Mouse (Mus musculus): ENCODE measurements at regions not wholly inside any gene's neighbourhood (a gene's known extent, or its start where the extent isn't known, plus 50 kb on each side); places are given as distances from the start of the nearest gene placed in this dataset.

DNA sequence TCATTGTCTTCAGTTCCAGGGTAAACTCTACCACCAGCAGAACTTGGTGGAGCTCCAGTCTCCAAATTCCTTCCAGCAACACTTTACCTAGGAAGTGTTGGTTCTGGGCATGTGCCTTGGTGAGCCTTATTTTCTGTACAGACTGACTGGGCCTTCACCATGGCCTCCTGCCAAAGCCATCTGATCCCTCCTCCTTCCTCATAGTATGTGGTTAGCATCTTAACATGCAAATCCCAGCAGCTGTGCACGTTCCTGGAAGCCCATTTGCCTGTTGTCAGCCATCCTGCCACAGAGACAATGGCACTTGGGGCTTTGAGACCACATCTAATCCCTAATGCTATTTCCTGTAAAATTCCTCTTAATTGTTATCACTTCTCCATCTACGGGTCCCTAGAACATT, 206.7 kb upstream of the Myt1l start:
- ATAC-seq (no peak), DNase-seq (ENCODE audit: low spot score) (peak; percentile 47)
- Histone ChIP-seq H3K9ac (replicated peaks; ENCODE audit: low read length) (no peak overlapping the region), H3K27ac (no peak overlapping the region), H3K4me3 (ENCODE audit: low read length) (no peak overlapping the region), H3K4me1 (ENCODE audit: insufficient read depth, low read length) (no peaks in the 10 kb centered on the region), H3K36me3 (ENCODE audit: insufficient read depth, low read length) (no peaks in the 10 kb centered on the region), H3K4me2 (ENCODE audit: low read depth, low read length) (no peak overlapping the region), H3K27me3 (ENCODE audit: insufficient read depth, low read length) (no peaks in the 10 kb centered on the region), H3K9me3 (ENCODE audit: low read length) (no peaks in the 10 kb centered on the region)
- 13% methylated on average over 2 of the region's 2 CpGs for WGBS
- TF ChIP-seq CTCF (IDR thresholded peaks at IDR 0.05; ENCODE audit: low read depth), result no peak

- no peak overlapping the region for H3K4me2 ChIP-seq (ENCODE audit: low read depth, low read length)
- no peak for ATAC-seq
- TF ChIP-seq CTCF (IDR thresholded peaks at IDR 0.05; ENCODE audit: low read depth), result no peak
- H3K4me3 ChIP-seq (ENCODE audit: low read length), result no peak overlapping the region
- H3K4me1 ChIP-seq (ENCODE audit: insufficient read depth, low read length), result no peaks in the 10 kb centered on the region
- DNase-seq (ENCODE audit: low spot score), result no peak
- H3K27ac ChIP-seq, result no peak overlapping the region
- no peak overlapping the region for H3K9ac ChIP-seq (replicated peaks; ENCODE audit: low read length)
- 57% methylated on average over 3 of the region's 3 CpGs for WGBS
- H3K27me3 ChIP-seq (ENCODE audit: insufficient read depth, low read length), result no peaks in the 10 kb centered on the region
- no peaks in the 10 kb centered on the region for H3K9me3 ChIP-seq (ENCODE audit: low read length)
- no peaks in the 10 kb centered on the region for H3K36me3 ChIP-seq (ENCODE audit: insufficient read depth, low read length)
Observed at GRCm38 (mm10) chr12:29323534-29323933, 204.7 kb upstream of the Myt1l start.

DNA sequence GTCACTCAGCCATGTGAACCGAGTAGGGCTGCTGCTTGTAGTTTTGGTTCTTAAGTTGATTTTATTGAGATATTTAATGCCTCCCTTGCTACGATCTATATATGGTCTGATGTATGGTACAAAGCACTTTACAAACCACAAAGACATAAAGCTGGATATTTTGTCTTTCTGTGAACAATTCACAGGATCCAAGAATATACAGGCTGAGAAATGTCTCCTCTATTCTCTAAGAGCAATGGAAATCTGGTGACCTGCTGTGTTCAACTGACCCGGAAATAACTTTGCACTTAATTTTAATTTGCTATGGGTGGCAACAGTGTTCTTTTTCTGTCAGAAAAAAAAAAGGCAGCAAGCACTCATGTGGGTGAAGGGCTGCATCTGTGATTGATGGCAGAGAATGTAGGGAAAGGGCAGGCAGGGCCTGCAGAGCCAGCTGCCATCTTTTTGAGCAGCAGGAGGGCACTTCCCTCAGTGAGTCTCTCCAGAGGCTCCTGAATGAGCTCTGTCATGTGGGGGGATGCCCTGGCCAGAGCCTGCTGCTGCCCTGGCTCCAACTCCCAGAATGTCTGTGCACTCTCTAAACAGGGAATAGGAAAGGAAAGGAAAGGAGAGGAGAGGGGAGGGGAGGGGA, 192.2 kb upstream of the Myt1l start:
- Histone ChIP-seq H3K9ac (replicated peaks; ENCODE audit: low read length) (no peak overlapping the region), H3K4me3 (ENCODE audit: low read length) (no peak overlapping the region), H3K9me3 (ENCODE audit: low read length) (no peaks in the 10 kb centered on the region), H3K27ac (no peak overlapping the region), H3K36me3 (ENCODE audit: insufficient read depth, low read length) (no peaks in the 10 kb centered on the region), H3K4me2 (ENCODE audit: low read depth, low read length) (no peak overlapping the region), H3K4me1 (ENCODE audit: insufficient read depth, low read length) (no peaks in the 10 kb centered on the region), H3K27me3 (ENCODE audit: insufficient read depth, low read length) (no peaks in the 10 kb centered on the region)
- ATAC-seq, result no peak
- no peak for TF ChIP-seq CTCF (IDR thresholded peaks at IDR 0.05; ENCODE audit: low read depth)
- peak; percentile 53 for DNase-seq (ENCODE audit: low spot score)
- 22% methylated on average over 3 of the region's 3 CpGs for WGBS

- H3K9me3 ChIP-seq (ENCODE audit: low read length), result no peaks in the 10 kb centered on the region
- ATAC-seq, result no peak
- H3K4me3 ChIP-seq (ENCODE audit: low read length), result no peak overlapping the region
- no peak overlapping the region for H3K27ac ChIP-seq
- H3K9ac ChIP-seq (replicated peaks; ENCODE audit: low read length), result no peak overlapping the region
- H3K36me3 ChIP-seq (ENCODE audit: insufficient read depth, low read length), result no peaks in the 10 kb centered on the region
- WGBS, result 89% methylated on average over 2 of the region's 2 CpGs
- no peaks in the 10 kb centered on the region for H3K4me1 ChIP-seq (ENCODE audit: insufficient read depth, low read length)
- H3K27me3 ChIP-seq (ENCODE audit: insufficient read depth, low read length), result no peaks in the 10 kb centered on the region
- DNase-seq (ENCODE audit: low spot score), result no peak
- TF ChIP-seq CTCF (IDR thresholded peaks at IDR 0.05; ENCODE audit: low read depth), result no peak
- H3K4me2 ChIP-seq (ENCODE audit: low read depth, low read length), result no peak overlapping the region
Observed at GRCm38 (mm10) chr12:29337336-29337735, 190.8 kb upstream of the Myt1l start.

GRCm38 (mm10) chr12:29341388-29341995, 186.7 kb upstream of the Myt1l start:
- no peaks in the 10 kb centered on the region for H3K4me1 ChIP-seq (ENCODE audit: insufficient read depth, low read length)
- H3K27ac ChIP-seq, result no peak overlapping the region
- H3K4me3 ChIP-seq (ENCODE audit: low read length), result no peak overlapping the region
- no peak overlapping the region for H3K9ac ChIP-seq (replicated peaks; ENCODE audit: low read length)
- no peaks in the 10 kb centered on the region for H3K36me3 ChIP-seq (ENCODE audit: insufficient read depth, low read length)
- H3K4me2 ChIP-seq (ENCODE audit: low read depth, low read length), result no peak overlapping the region
- TF ChIP-seq CTCF (IDR thresholded peaks at IDR 0.05; ENCODE audit: low read depth), result no peak
- no peaks in the 10 kb centered on the region for H3K27me3 ChIP-seq (ENCODE audit: insufficient read depth, low read length)
- H3K9me3 ChIP-seq (ENCODE audit: low read length), result no peaks in the 10 kb centered on the region
- DNase-seq (ENCODE audit: low spot score) (no peak), ATAC-seq (no peak)
- 69% methylated on average over 7 of the region's 7 CpGs for WGBS

GRCm38 (mm10) chr12:29343147-29343852, 184.9 kb upstream of the Myt1l start:
- Histone ChIP-seq H3K27me3 (ENCODE audit: insufficient read depth, low read length) (no peaks in the 10 kb centered on the region), H3K4me1 (ENCODE audit: insufficient read depth, low read length) (no peaks in the 10 kb centered on the region), H3K36me3 (ENCODE audit: insufficient read depth, low read length) (no peaks in the 10 kb centered on the region), H3K4me2 (ENCODE audit: low read depth, low read length) (no peak overlapping the region), H3K9me3 (ENCODE audit: low read length) (no peaks in the 10 kb centered on the region), H3K4me3 (ENCODE audit: low read length) (no peak overlapping the region), H3K27ac (no peak overlapping the region), H3K9ac (replicated peaks; ENCODE audit: low read length) (no peak overlapping the region)
- DNase-seq (ENCODE audit: low spot score) (peak; percentile 43), ATAC-seq (peak; percentile 40; the same call in 1 of the 2 replicates)
- TF ChIP-seq CTCF (IDR thresholded peaks at IDR 0.05; ENCODE audit: low read depth), result no peak
- 36% methylated on average over 12 of the region's 12 CpGs for whole genome bisulfite sequencing

DNA sequence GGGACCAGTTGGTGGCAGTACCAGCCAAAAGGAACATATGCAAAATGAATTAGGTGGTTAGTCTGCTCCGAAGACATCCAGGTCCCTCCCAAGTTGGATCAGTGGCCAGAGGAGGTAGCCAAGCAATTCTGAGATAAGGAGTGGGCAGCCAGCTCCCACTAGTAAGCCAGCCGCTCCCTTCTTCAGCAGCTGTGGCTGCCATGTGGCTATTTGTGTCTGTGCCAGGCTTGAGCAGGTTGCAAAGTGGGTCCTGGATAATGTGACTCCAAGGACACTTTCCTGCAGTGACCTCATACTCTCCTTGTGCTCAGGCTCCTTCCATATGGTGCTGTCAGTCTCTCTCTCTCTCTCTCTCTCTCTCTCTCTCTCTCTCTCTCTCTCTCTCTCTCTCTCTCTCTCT, 179.5 kb upstream of the Myt1l start:
- TF ChIP-seq CTCF (IDR thresholded peaks at IDR 0.05; ENCODE audit: low read depth), result no peak
- Histone ChIP-seq H3K27me3 (ENCODE audit: insufficient read depth, low read length) (no peaks in the 10 kb centered on the region), H3K36me3 (ENCODE audit: insufficient read depth, low read length) (no peaks in the 10 kb centered on the region), H3K27ac (peak overlapping the region; percentile 72; the same call in 1 of the 2 replicates), H3K9me3 (ENCODE audit: low read length) (no peaks in the 10 kb centered on the region), H3K9ac (replicated peaks; ENCODE audit: low read length) (no peak overlapping the region), H3K4me2 (ENCODE audit: low read depth, low read length) (no peak overlapping the region), H3K4me3 (ENCODE audit: low read length) (no peak overlapping the region), H3K4me1 (ENCODE audit: insufficient read depth, low read length) (peaks cover 2% of the 10 kb centered on the region; the same call in 1 of the 2 replicates)
- ATAC-seq (peak; percentile 89), DNase-seq (ENCODE audit: low spot score) (peak; percentile 85)
- 70% methylated on average over 2 of the region's 2 CpGs for WGBS
